Mouse (Mus musculus) heart, adult 8-10 months (tissue): ENCODE measurements around the gene Tnrc6c. TPM values are rescaled to one million over a fixed set of nuclear protein-coding genes. Genes with fewer than 3 reads are reported as not detected.

Experiments
- DNase-seq: peaks from one replicate; pipeline ENCODE4 v3.0.0; 2022; ENCODE audit warnings: low spot score
- total RNA-seq, 4 experiments: library from RNA; stranded (reverse); gene quantifications; 2 replicates each; pipeline ENCODE4 v1.2.4; 2022

The Tnrc6c gene
- total RNA-seq = 10 to 100 TPM; 27.0 to 32.1 (median 29.7) TPM

- DNase-seq = peak; percentile 73
These were observed at the start of gene Tnrc6c for GRCm38 (mm10) chr11:117653491-117654351. Gene Tnrc6c (plus strand): TSS chr11:117654289.

- no peak for DNase-seq
These were observed 48.0 kb upstream of the Tnrc6c start for GRCm38 (mm10) chr11:117606137-117606536.

- no peak for DNase-seq
These were observed 47.4 kb upstream of the Tnrc6c start for GRCm38 (mm10) chr11:117606605-117607203.

DNA sequence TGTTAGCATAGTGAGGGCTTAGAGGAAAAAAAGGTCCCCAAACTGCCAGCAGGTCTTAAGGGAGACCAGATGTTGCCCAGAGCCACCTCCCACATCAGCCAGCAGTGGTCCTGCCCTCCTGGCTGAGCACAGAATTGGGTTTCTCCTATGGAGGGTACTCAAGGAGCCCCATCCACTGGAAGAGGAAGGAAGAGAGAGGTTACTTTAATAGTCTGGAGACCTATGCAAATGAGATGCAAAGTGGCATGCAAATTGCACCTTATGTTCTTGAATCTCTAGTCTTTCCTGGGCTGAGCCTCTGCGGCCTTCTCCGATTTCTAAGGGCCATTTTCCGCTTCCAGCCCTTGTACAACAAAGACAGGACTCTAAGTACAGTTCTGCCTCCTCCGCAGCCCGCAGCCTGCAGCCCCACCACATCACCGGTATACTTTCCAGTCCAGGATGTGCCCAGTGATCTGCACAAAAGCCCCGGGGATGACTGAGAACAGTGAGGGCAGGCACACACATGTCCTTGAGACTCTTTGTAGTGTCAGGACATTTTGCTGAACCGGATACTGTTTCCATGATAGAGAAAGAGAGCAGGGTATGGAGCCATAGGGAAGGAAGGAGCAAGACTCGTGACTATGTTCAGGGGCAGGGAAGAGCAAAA lies 45.8 kb upstream of the Tnrc6c start:
- no peak for DNase-seq

- no peak for DNase-seq
These were observed 45.1 kb upstream of the Tnrc6c start for GRCm38 (mm10) chr11:117608976-117609375.

- DNase-seq = no peak
These were observed 43.5 kb upstream of the Tnrc6c start for GRCm38 (mm10) chr11:117610589-117610988.

GRCm38 (mm10) chr11:117611068-117611467 lies 43.0 kb upstream of the Tnrc6c start:
- DNase-seq = peak; percentile 76

- no peak for DNase-seq
These were observed 42.2 kb upstream of the Tnrc6c start for GRCm38 (mm10) chr11:117611860-117612259.

DNA sequence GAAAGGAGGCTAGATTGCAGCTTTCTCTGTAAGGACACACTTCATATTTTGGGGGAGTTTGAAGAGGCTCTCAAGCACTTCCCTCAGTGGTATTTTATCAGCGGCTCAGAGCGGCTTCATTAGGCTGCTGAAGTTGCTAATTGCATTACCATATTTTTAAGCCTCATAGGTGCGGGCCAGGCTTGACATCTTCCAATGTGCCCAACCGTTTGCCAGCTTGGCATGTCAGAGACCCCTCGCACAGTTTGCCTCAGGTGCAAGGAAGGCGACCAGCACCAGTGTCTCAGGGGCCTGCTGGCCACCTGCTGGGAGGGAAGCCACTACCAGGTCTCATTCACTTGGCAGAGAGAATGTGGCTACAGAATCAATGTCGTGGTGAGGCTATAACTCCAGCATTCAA lies 41.2 kb upstream of the Tnrc6c start:
- no peak for DNase-seq

- no peak for DNase-seq
These were observed 36.7 kb upstream of the Tnrc6c start for GRCm38 (mm10) chr11:117617368-117617908.

DNA sequence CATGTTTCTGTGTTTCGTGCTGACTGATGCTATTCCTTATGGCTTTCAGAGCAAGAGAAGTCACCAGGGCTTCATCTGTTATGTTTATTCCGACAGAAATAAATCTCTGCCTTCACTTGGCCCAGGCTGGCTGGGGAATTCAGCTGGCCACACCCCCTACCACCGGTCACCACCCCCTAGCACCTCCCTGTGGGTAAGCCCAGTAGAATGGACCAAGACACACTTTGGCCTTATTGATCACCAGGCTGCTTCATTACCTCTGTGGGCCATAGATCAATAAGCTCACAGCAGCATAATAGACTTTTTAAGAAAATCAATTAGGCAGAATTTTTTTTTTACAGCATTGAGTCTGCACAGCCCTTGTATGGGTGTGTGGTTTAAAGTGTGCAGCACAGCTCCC lies 35.9 kb upstream of the Tnrc6c start:
- no peak for DNase-seq

GRCm38 (mm10) chr11:117618774-117619173 lies 35.3 kb upstream of the Tnrc6c start:
- no peak for DNase-seq

DNA sequence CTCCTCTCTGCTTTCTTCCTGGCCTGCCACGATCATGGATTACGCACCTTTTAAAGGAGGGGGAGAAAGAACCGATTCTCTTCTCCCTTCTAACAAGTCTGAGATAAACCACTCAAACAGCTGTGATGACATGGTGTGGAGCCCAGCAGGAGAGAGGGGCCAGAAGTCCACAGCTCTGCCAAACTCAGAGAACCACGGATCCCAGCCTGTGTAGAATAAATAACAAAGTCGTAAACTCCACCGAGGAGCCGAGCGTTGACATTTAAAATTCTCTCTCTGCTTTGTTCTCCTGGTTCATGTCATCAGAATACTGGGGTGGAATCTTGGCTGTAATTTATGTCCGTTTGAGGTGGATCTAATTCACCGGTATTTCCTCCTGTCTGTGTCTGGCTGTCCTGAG lies 34.5 kb upstream of the Tnrc6c start:
- no peak for DNase-seq

GRCm38 (mm10) chr11:117625196-117625595 lies 28.9 kb upstream of the Tnrc6c start:
- DNase-seq = no peak

DNA sequence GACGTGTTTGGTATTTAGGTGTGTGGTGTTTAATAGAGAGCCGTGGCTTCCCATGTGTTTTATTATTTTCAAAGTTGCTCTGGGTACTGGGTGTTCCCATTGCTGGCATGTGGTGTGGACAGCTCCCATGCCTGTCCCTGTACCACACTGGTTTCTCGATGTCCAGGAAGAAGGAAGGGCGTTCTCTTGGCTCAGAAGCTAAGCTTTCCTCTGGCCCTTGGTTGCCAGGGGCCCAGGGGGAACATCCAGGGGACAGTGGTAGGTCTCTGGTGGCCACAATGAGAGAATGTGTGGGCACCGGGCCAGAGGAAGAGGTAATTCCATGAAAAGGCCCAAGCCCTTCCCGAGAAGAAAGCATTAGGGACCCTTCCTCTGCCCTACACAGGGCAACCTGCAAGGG lies 27.5 kb upstream of the Tnrc6c start:
- DNase-seq = peak; percentile 61

- no peak for DNase-seq
These were observed 27.0 kb upstream of the Tnrc6c start for GRCm38 (mm10) chr11:117627060-117627562.

DNA sequence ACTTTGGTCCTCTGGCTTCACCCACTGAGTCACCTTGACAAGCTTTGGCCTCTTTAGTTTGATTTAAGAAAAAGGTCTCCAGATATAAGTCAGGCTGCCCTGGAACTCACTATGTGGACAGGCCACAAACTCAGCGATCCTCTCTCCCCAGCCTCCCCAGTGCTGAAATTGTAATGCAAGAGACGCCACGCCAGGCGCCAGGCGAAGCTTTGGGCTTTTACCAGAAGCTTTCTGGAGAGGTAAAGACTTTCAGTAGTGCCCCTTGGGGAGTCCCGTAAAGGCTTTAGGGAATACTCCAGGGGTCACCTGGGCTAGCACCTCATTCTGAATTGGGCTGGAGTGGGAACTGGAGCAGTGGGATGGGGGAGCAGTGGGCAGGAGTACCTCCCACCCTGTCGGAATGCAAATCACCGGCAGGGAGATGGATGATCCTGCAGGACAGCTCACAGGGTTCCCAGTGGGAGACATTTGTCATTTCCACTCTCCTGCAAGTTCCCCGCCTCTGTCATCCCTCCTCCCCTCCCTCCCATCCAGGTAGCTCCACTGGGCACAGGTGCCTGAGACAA lies 26.3 kb upstream of the Tnrc6c start:
- DNase-seq = no peak

DNA sequence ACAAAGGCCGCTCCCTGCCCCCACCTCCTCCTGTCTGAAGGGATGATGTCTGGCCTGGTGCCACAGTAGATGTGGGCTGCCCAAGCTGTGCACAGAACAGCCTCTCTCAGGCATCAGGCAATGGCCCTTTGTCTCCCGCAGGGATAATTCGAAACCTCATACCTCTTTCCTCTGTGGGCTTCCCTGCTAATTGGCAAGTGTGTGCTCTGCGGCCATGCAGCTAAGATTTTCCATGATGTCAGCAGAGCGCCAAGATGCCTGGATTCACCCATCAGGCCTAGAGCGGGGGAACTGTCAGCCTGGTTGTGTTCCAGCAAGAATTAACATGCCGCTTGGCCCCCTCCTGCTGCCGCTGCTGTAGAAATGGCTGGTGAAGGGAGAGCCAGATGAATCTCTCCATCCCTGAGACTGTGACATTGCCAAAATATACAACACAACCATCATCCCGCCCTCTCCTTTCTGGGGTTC lies 25.7 kb upstream of the Tnrc6c start:
- DNase-seq = no peak

GRCm38 (mm10) chr11:117629865-117630264 lies 24.2 kb upstream of the Tnrc6c start:
- no peak for DNase-seq

GRCm38 (mm10) chr11:117630868-117631565 lies 23.1 kb upstream of the Tnrc6c start:
- DNase-seq = no peak

DNA sequence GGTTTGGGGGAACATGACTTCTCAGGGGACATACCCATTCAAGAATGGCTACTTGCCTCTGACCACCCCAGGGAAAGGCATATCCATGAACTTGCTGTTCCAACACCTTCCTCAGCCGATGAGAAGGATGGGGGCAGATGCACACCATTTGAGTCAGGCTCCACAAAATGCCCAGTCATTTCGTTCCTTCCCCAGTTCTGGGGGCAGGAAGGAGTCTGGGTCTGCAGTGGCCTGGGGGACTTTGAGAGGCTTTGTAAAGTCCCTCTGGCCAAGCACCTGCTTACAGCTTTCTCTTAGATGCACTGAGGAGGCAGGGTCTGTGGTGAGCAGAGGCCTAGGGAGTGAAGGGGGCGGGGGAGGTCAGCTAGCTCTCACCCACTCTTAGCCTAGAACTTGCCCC lies 20.8 kb upstream of the Tnrc6c start:
- DNase-seq = no peak
